Mouse (Mus musculus): Measurements from ENCODE around the gene Ppp2r2c.

GRCm38 (mm10) chr5:36912602-36913310 lies 44.4 kb downstream of the Ppp2r2c start:
- no peak for TF ChIP-seq TAL1 (IDR thresholded peaks at IDR 0.05; ENCODE audit: low read length)
- TF ChIP-seq GATA1 (IDR thresholded peaks at IDR 0.05; ENCODE audit: low read length) = no peak

Data from erythroblast, embryonic 14.5 days (primary cell).